Mouse (Mus musculus): ENCODE data around the gene Dctn3. TPM values are rescaled to one million over a fixed set of nuclear protein-coding genes. Genes with fewer than 3 reads are reported as not detected.

The Dctn3 gene
- total RNA-seq, 2 experiments from 2014 or later, result 83.6 to 87.8 TPM

GRCm38 (mm10) chr4:41740380-41741157 lies 17.6 kb upstream of the Dctn3 start:
- no peak for DNase-seq

DNA sequence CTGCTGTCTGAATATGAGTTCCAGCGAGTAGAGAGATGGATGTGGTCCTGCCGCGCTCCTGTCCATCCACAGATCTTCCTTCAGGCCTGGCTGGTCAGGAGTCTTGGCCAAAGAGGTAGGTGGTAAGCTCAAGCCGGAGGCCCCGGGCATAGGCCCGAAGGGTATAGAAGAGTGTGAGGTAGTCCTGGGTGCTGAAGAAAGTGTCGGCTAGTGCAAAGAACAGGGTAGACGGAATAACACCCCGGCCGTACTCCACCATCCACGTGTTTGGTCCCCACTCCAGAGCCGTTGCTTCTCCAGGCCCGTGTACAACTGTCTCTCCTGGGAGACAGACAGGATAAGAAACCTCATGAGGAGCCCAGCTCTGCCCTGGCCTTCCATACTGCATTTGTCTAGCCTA lies 16.3 kb upstream of the Dctn3 start:
- intact Hi-C loops (cut with DNase I), result no loop called here
- DNase-seq, result no peak

More at GRCm38 (mm10) chr4:41740380-41741157, 17.6 kb upstream of the Dctn3 start:
- intact Hi-C loops (cut with DNase I), result no loop called here

GRCm38 (mm10) chr4:41738256-41738603 lies 15.3 kb upstream of the Dctn3 start:
- no peak for DNase-seq
- intact Hi-C loops (cut with DNase I), result no loop called here

DNA sequence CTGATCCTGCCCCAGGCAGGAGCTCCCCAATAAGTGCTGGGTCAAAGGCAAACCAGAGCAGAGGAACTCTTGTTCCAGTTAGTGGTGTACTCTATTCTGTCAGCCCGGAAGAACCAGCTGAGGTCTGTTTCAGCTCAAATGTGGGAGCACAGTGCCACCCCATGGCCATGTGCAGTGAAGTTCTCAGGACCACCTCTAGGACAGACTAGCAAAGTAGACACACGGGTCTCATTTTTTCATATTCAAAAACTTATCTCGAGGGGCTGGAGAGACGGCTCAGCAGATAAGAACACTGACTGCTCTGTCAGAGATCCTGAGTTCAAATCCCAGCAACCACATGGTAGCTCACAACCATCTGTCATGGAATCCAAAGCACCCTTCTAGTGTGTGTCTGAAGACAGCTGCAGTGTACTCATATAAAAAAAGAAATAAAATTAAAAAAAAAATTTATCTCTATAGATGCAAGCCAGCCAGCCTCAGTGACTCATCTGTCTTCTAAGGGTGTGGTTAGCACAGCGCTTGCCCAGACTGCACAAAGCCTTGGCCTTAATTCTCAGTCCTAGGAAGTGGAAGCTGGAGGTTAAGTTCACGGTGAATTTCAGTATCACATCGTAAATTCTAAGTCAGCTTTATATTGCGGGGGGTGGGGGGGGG lies 14.8 kb upstream of the Dctn3 start:
- intact Hi-C loops (cut with DNase I), result no loop called here
- DNase-seq, result peak; percentile 75 to 79

DNA sequence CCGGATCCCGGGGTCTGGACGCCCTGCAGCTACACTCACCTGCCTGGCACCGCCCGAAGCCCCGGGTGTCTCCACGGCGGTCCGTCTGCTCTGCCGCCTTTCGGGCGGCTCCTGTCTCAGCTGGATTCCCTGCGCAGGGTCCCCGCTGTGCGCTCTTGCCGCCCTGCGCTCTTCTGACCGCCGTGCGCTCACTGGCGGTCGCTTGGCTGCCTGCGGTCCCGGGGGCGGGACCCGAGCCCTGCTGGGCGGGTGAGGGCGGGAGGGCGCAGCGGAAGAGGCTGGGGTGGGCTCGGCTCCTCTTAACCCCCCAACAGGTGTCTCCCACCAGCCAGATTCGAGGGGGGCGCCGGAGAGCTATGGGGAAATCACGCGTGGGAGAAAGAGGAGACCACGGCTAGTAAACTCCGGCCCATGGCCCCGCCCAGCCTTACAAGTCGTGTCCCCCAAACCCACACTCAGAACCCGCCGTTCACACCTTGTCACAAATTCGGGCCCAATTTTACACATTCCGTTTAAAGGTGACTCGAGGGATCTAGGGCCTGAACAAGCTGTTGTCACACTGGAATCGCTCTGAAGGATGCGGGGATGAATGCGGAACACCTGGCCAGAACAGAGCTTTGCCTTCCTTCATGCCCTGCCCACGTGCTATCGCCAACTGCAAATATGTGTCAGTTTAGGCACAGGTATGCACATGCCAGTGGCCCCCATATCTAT lies 8.2 kb upstream of the Dctn3 start, which contains the start of gene Arid3c:
Arid3c (minus strand) TSS at position 91 of the 714 bp plus-strand sequence.
- DNase-seq, result no peak
- intact Hi-C loops (cut with DNase I), result no loop called here

DNA sequence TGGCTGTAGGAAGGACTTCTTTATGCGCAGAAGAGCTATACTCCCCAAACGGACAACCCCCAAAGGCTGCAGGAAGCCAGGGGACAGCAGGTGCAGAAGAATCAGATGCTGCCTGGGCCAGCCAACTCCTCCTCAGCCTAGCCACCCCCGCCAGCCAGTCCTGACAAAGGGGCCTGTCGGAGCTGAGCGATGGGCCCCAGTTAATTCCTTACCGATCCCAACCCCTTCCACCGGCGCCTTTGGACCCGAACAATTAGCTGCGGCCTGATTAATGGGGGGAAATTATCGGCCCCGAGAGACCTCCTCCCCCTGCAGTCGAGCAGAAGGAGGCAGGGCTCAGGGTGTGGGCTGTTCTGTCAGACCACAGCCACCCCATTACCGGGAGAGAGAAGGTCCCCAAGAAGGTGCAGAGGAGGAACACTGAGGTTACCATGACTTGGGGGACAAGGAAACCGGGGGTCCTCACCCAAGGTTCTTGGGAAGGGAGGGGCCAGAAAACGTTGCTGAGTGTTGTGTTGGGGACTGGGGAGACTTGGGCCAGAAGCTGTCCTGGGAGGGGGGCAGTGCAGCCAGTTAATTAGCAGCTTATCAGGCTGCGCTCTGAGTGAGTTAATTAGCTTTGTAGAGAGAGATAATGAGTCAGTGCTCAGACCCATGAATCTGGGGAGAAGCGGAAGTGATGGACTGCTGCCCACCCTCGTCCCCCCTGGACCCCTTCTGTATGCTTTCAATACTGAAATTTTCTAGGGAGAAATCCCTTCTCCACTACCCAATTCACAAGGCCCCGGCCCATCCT lies 4.1 kb upstream of the Dctn3 start:
- no peak for DNase-seq
- intact Hi-C loops (cut with DNase I), result no loop called here

- DNase-seq, result no peak
- intact Hi-C loops (cut with DNase I), result no loop called here
These were observed 6.1 kb downstream of the Dctn3 start for GRCm38 (mm10) chr4:41716834-41717233.

DNA sequence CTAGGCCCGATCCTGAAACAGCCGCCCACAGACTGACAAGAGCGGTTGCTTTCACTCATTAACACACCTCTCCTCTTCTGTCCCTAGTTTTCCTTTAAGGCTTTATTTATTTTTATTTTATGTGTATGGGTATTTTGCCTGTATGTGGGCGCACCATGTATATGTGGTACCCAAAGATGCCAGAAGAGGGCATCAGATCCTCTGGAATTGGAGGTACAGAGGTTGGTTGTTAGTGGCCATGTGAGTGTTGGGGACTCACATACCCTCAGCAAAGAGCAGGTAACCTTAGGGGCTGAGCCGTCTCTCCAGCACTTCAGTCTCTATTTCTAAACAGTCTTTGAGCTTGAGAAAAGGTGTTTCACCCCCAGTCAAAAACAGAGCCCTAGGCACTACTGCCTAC lies 7.4 kb downstream of the Dctn3 start:
- DNase-seq, result peak; percentile 25 to 51
- intact Hi-C loops (cut with DNase I), result no loop called here

DNA sequence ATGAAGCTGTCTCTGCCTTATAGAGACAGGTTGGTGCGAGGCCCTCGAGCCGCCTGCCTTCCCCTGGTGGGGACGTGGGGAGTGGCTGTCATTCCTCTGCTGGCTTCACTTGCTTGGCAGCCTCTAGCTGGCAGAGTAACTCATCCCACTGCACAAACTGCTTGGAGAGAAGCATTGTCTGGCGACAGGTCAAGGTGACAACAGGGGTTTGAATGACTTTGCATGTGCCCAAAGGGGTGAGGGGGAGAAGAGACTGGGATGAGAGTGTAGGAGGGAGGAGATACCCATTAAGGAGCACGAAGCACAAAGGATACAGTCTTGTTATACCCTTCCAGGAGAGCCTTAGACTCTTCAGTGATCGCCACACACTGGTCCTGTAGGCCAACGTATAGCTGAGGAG lies 7.9 kb downstream of the Dctn3 start:
- intact Hi-C loops (cut with DNase I), result no loop called here
- DNase-seq, result no peak

GRCm38 (mm10) chr4:41714276-41714675 lies 8.7 kb downstream of the Dctn3 start:
- intact Hi-C loops (cut with DNase I), result loop anchor here (1.0 kb wide), 1 partner anchor 21 kb away; no protein-coding TSS in a partner anchor
- peak; percentile 58 to 78 for DNase-seq

- intact Hi-C loops (cut with DNase I), result loop anchor here (1.0 kb wide), 1 partner anchor 22 kb away; no protein-coding TSS in a partner anchor
- DNase-seq, result peak; percentile 88
These were observed 9.5 kb downstream of the Dctn3 start, which contains the start of gene Rpp25l for GRCm38 (mm10) chr4:41713197-41714067. TSS of gene Rpp25l (minus strand) at chr4:41713534.

- peak in 1 of 2 experiments; percentile 34 for DNase-seq
- intact Hi-C loops (cut with DNase I), result no loop called here
These were observed 10.4 kb downstream of the Dctn3 start for GRCm38 (mm10) chr4:41712421-41713196.

- no peak for DNase-seq
- intact Hi-C loops (cut with DNase I), result no loop called here
These were observed 11.1 kb downstream of the Dctn3 start for GRCm38 (mm10) chr4:41711705-41712375.

DNA sequence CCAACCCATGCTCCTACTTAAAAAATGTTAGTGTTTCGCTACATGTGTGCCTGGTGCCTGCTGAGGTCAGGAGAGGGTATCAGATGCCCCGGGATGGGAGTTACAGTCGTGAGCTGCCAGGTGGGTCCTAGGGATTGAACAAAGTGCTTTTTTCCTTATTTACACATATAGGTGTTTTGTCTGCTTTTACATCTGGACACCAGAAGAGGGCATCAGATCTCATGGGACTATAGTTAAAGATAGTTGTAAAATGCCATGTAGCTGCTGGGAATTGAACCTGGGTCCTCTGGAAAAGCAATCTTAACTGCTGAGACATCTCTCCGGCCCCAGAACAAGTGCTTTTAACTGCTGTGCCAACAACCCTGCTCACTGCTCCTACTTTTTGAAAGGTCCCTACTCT lies 12.7 kb downstream of the Dctn3 start:
- intact Hi-C loops (cut with DNase I), result no loop called here
- no peak for DNase-seq

DNA sequence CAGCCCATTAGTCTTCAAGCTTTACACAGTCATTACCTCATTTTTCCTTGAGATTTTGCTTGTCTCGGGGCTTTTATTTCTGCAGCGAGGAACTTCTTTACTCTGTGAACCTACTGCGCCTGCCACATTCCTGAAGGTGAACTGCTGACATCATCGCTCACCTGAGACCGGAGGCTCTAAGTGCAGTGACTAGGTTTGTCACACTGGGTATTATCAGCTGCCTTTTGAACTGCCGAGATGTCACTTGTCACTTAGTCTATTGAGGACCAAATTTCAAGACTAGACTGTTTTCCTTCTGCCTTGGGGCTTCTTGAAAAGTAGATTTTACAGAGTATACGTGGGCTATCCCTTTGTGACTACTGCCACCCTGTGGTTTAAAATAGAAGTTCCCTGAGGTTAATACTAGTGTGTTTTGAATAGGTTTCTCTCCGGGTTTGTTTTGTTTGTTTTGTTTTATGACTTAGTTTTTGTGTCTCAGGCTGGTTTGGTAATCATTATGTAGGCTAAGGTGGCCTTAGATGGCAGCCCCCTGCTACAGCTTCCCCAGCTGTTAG lies 14.7 kb downstream of the Dctn3 start:
- peak in 1 of 2 experiments; percentile 62 for DNase-seq
- intact Hi-C loops (cut with DNase I), result loop anchor here (2.0 to 5.0 kb wide), 3 partner anchors 55 to 239 kb away; no protein-coding TSS in a partner anchor

DNA sequence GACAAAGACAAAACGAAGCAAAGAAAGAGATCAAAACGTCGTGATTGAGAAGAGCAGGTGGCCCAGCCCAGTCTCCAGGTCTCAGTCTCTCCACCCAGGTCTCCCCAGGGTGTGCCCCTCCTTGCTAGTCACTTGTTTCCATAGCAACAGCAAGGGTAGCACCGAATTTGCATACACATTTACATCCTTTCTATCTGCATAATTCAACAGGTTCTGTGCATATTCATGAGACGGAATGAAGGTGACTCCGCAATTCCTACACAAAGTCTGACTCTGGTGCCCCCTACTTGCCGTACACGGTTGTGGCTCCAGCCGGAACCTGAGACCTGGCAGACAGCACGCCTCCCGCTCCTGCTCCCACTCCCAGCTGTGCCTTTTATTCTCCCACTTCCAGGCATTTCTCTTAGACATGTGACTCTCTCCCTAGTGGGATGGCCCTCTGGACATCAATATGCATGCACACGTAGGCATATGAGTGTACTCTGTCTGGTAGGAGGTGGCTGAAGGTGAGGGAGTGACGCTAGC lies 15.9 kb downstream of the Dctn3 start:
- peak; percentile 47 to 64 for DNase-seq

More for the DNA sequence above, 15.9 kb downstream of the Dctn3 start:
- intact Hi-C loops (cut with DNase I), result loop anchor here (2.0 to 5.0 kb wide), 2 partner anchors 95 to 152 kb away; no protein-coding TSS in a partner anchor

All from heart, postnatal 14 days (tissue).